Mouse (Mus musculus) left cerebral cortex, adult 2 months (tissue): Measurements from ENCODE around the gene Gm15293. TPM values are rescaled to one million over a fixed set of nuclear protein-coding genes. Genes with fewer than 3 reads are reported as not detected.
"Not testable (repeated sequence)": the region's sequence is repeated elsewhere in the genome, so short reads cannot be mapped to it uniquely, and the experiment has no call there.

Experiments used
- DNase-seq, 2 experiments: peaks; one replicate each; pipeline ENCODE4 v3.0.0; 2021 to 2022; ENCODE audit warnings: low spot score in 2 of 2, mixed read lengths in 1 of 2; ENCODE audit errors: extremely low spot score in 1 of 2
- H3K27ac ChIP-seq: fragments of 200-600 bp; 2 replicates; pipeline ENCODE4 v1.8.1; 2022
- H3K4me3 ChIP-seq: fragments of 200-600 bp; 2 replicates; pipeline ENCODE4 v1.8.1; 2022
- intact Hi-C: fragments of 180-260 bp; cut with DNase I; formaldehyde crosslinking; loops from one replicate; pipeline ENCODE4 v1.15.1; 2025
- long read RNA-seq, 2 experiments: library from polyadenylated mRNA; stranded (forward); transcript quantifications; one replicate each; pipeline ENCODE4 v2.0.0; 2021; ENCODE audit warnings: borderline mapping rate in 2 of 2
- total RNA-seq, 2 experiments: library from RNA; stranded (reverse); gene quantifications; 2 replicates each; pipeline ENCODE4 v1.2.3; 2021

Gm15293 gene
- not detected for total RNA-seq
- long read RNA-seq, experiment 1: 0 reads
- long read RNA-seq, experiment 2: 0 reads

DNA sequence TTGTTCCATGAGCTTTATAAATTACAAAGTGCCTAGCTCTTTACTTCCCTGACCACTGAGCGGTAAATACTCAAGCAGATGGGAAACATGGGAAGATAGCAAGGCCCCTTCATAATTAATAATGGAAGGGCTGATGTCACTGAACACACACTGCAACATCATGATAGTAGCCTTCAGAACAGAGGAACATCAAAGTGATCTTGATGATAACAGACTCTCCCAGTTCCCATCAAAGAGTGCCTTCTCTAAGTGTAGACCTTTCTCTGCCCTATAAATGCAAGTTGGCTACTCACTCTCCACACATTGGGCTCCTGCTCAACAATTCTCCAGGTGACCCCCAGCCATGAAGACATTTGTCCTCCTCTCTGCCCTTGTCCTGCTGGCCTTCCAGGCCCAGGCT, at the start of gene Gm15293:
Gene Gm15293 (plus strand): TSS at position 301 of the 400 bp plus-strand sequence.
- H3K4me3 ChIP-seq, DNase-seq, H3K27ac ChIP-seq, intact Hi-C loops: not testable (repeated sequence)

- DNase-seq, H3K27ac ChIP-seq: not testable (repeated sequence)
Measured at GRCm38 (mm10) chr8:21161977-21162376, 39.4 kb upstream of the Gm15293 start, which contains the start of gene Defa22. Gene Defa22, plus strand, starts transcription at chr8:21162277.

DNA sequence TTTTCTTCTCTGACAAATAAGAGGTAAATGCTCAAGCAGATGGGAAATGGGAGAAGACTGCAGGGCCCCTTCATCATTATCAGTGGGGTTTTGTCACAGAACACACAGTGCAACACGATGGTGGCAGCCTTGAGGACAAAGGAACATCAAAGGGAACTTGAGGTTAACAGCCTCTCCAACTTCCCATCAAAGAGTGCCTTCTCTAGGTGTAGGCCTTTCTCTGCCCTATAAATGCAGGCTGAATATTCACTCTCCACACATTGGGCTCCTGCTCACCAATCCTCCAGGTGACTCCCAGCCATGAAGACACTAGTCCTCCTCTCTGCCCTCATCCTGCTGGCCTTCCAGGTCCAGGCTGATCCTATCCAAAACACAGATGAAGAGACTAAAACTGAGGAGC, 10.0 kb upstream of the Gm15293 start, which contains the start of gene Defa31:
Gene Defa31 (plus strand): TSS at position 301 of the 400 bp plus-strand sequence.
- DNase-seq, H3K4me3 ChIP-seq, intact Hi-C loops, H3K27ac ChIP-seq: not testable (repeated sequence)

More at GRCm38 (mm10) chr8:21161977-21162376, 39.4 kb upstream of the Gm15293 start, which contains the start of gene Defa22:
- intact Hi-C loops, H3K4me3 ChIP-seq: not testable (repeated sequence)

Other genes starting within 250 kb of the Gm15293 start
- not detected for gene Defa21, start 176.0 kb upstream of the Gm15293 start, total RNA-seq
- not detected for gene Defa23, start 146.5 kb upstream of the Gm15293 start, total RNA-seq
- gene Defa35, start 136.5 kb upstream of the Gm15293 start, total RNA-seq: not detected
- not detected for gene Defa25, start 117.1 kb upstream of the Gm15293 start, total RNA-seq
- gene Gm14851, start 105.5 kb upstream of the Gm15293 start, total RNA-seq: not detected
- not detected for gene Defa30, start 66.9 kb upstream of the Gm15293 start, total RNA-seq
- gene Defa22, start 39.3 kb upstream of the Gm15293 start, total RNA-seq: not detected
- gene Defa31, start 9.9 kb upstream of the Gm15293 start, total RNA-seq: not detected
- gene Gm15292, start 48.2 kb downstream of the Gm15293 start, total RNA-seq: not detected
- gene Defa27, start 114.0 kb downstream of the Gm15293 start, total RNA-seq: not detected
- not detected for gene Defa29, start 125.5 kb downstream of the Gm15293 start, total RNA-seq
- not detected for gene Defa2, start 177.0 kb downstream of the Gm15293 start, total RNA-seq
- gene Defa33, start 190.2 kb downstream of the Gm15293 start, total RNA-seq: not detected
- not detected for gene Defa36, start 225.8 kb downstream of the Gm15293 start, total RNA-seq